Mouse (Mus musculus) heart, postnatal 10 days (tissue): ENCODE measurements around the gene Gm3029. TPM values are rescaled to one million over a fixed set of nuclear protein-coding genes. Genes with fewer than 3 reads are reported as not detected.
"Not testable (repeated sequence)": the region's sequence is repeated elsewhere in the genome, so short reads cannot be mapped to it uniquely, and the experiment has no call there.

ENCODE experiments used
- DNase-seq, 2 experiments: peaks; one replicate each; pipeline ENCODE4 v3.0.0; 2021
- intact Hi-C: fragments of 180-260 bp; cut with DNase I; formaldehyde crosslinking; loops from one replicate; pipeline ENCODE4 v1.15.1; 2025
- total RNA-seq, 2 experiments: library from RNA; stranded (reverse); gene quantifications; 2 replicates each; pipeline ENCODE4 v1.2.3; 2021

The Gm3029 gene
- total RNA-seq: not detected

- intact Hi-C loops, DNase-seq: not testable (repeated sequence)
These were observed at the start of gene Gm3029 for GRCm38 (mm10) chr14:3931456-3931855. Gene Gm3029, plus strand, starts transcription at chr14:3931756.

DNA sequence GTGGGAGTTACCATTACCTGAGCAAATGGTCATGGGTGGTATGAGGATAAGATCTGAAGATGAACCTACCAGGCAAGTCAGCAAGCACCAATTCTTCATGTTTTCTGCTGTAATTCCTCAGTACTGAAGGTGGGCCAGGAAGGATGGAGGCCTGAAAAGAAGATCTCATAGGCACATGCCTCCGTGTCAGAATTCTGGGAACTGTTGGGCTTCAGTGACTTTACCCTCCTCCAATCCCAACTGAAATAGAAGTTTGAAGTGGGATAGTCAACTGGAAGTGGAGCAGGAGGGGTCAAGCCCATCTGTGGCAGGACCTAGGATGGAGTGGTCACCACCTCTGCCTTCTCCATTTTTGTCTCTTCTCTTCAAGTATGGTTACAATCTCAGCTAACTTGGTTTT, 47.7 kb upstream of the Gm3029 start, which contains the start of gene Gm2916:
Gene Gm2916 (plus strand): TSS at position 301 of the 400 bp plus-strand sequence.
- DNase-seq, intact Hi-C loops: not testable (repeated sequence)

- intact Hi-C loops, DNase-seq: not testable (repeated sequence)
These were observed 31.7 kb downstream of the Gm3029 start, which contains the start of gene Gm3095 for GRCm38 (mm10) chr14:3963247-3963646. Gene Gm3095, plus strand, starts transcription at chr14:3963547.

Other genes starting within 250 kb of the Gm3029 start
- gene Gm3043, start 243.0 kb upstream of the Gm3029 start, total RNA-seq: not detected
- under 1 TPM; 0.43 to 0.57 TPM for gene Gm3002, start 121.7 kb upstream of the Gm3029 start, total RNA-seq
- not detected for gene Gm3033, start 85.5 kb upstream of the Gm3029 start, total RNA-seq
- not detected for gene Gm2916, start 47.6 kb upstream of the Gm3029 start, total RNA-seq
- gene Gm3095, start 31.8 kb downstream of the Gm3029 start, total RNA-seq: not detected
- gene Gm3099, start 66.6 kb downstream of the Gm3029 start, total RNA-seq: not detected
- gene Gm5796, start 92.2 kb downstream of the Gm3029 start, total RNA-seq: 1 to 10 TPM; 1.4 to 2.4 TPM
- gene Gm3115, start 152.4 kb downstream of the Gm3029 start, total RNA-seq: under 1 TPM; 0.36 to 0.42 TPM
- gene Gm8108, start 178.8 kb downstream of the Gm3029 start, total RNA-seq: 1 to 10 TPM; 2.4 to 3.6 TPM
- not detected for gene Gm3127, start 233.3 kb downstream of the Gm3029 start, total RNA-seq